Mouse (Mus musculus): Measurements from ENCODE around the gene Baz1b. TPM values are rescaled to one million over a fixed set of nuclear protein-coding genes. Genes with fewer than 3 reads are reported as not detected.

Gene Baz1b
- polyA plus RNA-seq, 1 experiment from 2014 or later: 70.9 TPM

GRCm38 (mm10) chr5:135233166-135233920 lies 46.3 kb downstream of the Baz1b start:
- no peak for TF ChIP-seq CTCF (IDR thresholded peaks at IDR 0.05; ENCODE audit: low read depth)
- 81% methylated on average over 8 of the region's 8 CpGs for WGBS
- no peaks in the 10 kb centered on the region for H3K27me3 ChIP-seq (ENCODE audit: insufficient read depth, low read length)
- H3K9me3 ChIP-seq (ENCODE audit: low read depth, low read length): no peaks in the 10 kb centered on the region
- no peak overlapping the region for H3K4me2 ChIP-seq
- peaks cover 98% of the 10 kb centered on the region for H3K36me3 ChIP-seq (ENCODE audit: insufficient read depth)
- H3K27ac ChIP-seq (ENCODE audit: low read depth): no peak overlapping the region
- H3K9ac ChIP-seq: no peak overlapping the region
- ATAC-seq (ENCODE audit: insufficient read depth) (no peak), DNase-seq (no peak)
- no peak overlapping the region for H3K4me3 ChIP-seq (ENCODE audit: low read depth, low read length)
- no peaks in the 10 kb centered on the region for H3K4me1 ChIP-seq (ENCODE audit: insufficient read depth)

GRCm38 (mm10) chr5:135236571-135236970 lies 49.5 kb downstream of the Baz1b start:
- Histone ChIP-seq H3K36me3 (ENCODE audit: insufficient read depth) (peaks cover 100% of the 10 kb centered on the region), H3K4me1 (ENCODE audit: insufficient read depth) (no peaks in the 10 kb centered on the region), H3K27ac (ENCODE audit: low read depth) (no peak overlapping the region), H3K9ac (no peak overlapping the region), H3K9me3 (ENCODE audit: low read depth, low read length) (no peaks in the 10 kb centered on the region), H3K4me3 (ENCODE audit: low read depth, low read length) (no peak overlapping the region), H3K27me3 (ENCODE audit: insufficient read depth, low read length) (no peaks in the 10 kb centered on the region), H3K4me2 (no peak overlapping the region)
- DNase-seq: peak; percentile 80
- no peak for ATAC-seq (ENCODE audit: insufficient read depth)
- 29% methylated on average over 2 of the region's 2 CpGs for WGBS
- TF ChIP-seq CTCF (IDR thresholded peaks at IDR 0.05; ENCODE audit: low read depth): peak; percentile 85

DNA sequence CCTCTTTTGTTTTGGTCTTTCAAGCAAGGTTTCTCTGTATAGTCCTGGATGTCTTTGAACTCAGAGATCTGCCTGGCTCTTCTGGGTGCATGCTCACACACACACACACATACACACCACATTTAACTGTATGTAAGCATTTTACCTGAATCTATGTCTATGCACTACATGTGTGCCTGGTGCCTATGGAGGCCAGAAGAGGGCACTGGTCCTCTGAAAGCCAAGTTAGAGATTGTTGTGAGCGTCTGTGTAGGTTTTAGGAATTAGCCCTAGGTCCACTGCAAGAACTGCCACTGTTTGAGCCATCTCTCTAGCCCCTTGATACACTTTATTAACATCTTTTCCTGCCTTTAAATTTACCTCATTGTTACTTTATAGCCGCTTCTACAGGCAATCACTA lies 51.8 kb downstream of the Baz1b start:
- no peak overlapping the region for H3K4me2 ChIP-seq
- no peaks in the 10 kb centered on the region for H3K4me1 ChIP-seq (ENCODE audit: insufficient read depth)
- H3K36me3 ChIP-seq (ENCODE audit: insufficient read depth): peaks cover 100% of the 10 kb centered on the region
- ATAC-seq (ENCODE audit: insufficient read depth): no peak
- no peak overlapping the region for H3K4me3 ChIP-seq (ENCODE audit: low read depth, low read length)
- TF ChIP-seq CTCF (IDR thresholded peaks at IDR 0.05; ENCODE audit: low read depth): peak; percentile 27
- no peaks in the 10 kb centered on the region for H3K9me3 ChIP-seq (ENCODE audit: low read depth, low read length)
- no peak for DNase-seq
- WGBS: 76% methylated on average over 2 of the region's 2 CpGs
- H3K9ac ChIP-seq: no peak overlapping the region
- H3K27me3 ChIP-seq (ENCODE audit: insufficient read depth, low read length): no peaks in the 10 kb centered on the region
- H3K27ac ChIP-seq (ENCODE audit: low read depth): no peak overlapping the region

DNA sequence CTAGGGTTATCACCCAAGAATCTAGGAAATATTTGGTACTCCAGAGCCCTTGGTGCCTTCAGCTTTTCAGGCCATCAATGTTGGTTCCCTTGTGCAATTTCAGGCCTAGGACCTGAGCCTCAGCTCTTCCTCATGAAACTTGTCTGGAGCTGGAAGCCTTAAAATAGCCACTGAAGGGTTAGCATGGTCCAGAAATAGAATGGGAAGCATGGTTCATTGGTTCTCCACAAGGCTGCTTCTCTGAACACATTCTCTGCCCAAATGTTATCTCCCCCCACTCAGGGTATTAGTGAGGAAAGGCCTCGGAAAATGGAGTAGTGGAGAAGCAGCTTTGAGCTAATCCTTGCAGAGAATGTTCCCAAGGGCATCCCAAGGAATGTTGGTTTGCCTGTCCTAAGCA lies 54.4 kb downstream of the Baz1b start:
- DNase-seq (no peak), ATAC-seq (ENCODE audit: insufficient read depth) (no peak)
- no peak for TF ChIP-seq CTCF (IDR thresholded peaks at IDR 0.05; ENCODE audit: low read depth)
- 77% methylated on average over 1 of the region's 1 CpGs for WGBS
- H3K27ac ChIP-seq (ENCODE audit: low read depth): no peak overlapping the region
- no peaks in the 10 kb centered on the region for H3K27me3 ChIP-seq (ENCODE audit: insufficient read depth, low read length)
- H3K9ac ChIP-seq: no peak overlapping the region
- no peak overlapping the region for H3K4me2 ChIP-seq
- no peaks in the 10 kb centered on the region for H3K9me3 ChIP-seq (ENCODE audit: low read depth, low read length)
- no peak overlapping the region for H3K4me3 ChIP-seq (ENCODE audit: low read depth, low read length)
- H3K36me3 ChIP-seq (ENCODE audit: insufficient read depth): peaks cover 100% of the 10 kb centered on the region
- no peaks in the 10 kb centered on the region for H3K4me1 ChIP-seq (ENCODE audit: insufficient read depth)

DNA sequence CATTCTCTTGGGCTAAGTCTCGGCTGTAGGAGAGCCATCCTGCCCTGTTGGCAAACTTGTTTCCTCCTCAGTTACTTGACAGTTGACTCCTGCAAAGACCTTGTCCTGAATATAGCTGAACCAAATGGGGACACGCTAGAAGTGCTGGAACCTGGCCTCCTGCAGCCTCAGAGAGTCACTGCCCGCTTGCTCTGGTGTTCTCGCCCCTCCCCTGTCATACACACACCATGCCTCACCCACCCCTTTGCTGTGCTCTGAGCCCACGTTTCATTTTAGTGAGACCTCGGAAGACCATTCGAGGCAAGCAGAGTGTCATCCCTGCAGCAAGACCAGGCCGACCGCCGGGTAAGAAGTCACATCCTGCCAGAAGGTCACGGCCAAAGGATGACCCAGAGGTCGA lies 55.1 kb downstream of the Baz1b start:
- no peak for TF ChIP-seq CTCF (IDR thresholded peaks at IDR 0.05; ENCODE audit: low read depth)
- 80% methylated on average over 12 of the region's 12 CpGs for WGBS
- H3K9me3 ChIP-seq (ENCODE audit: low read depth, low read length): no peaks in the 10 kb centered on the region
- H3K4me2 ChIP-seq: no peak overlapping the region
- H3K27ac ChIP-seq (ENCODE audit: low read depth): no peak overlapping the region
- peaks cover 100% of the 10 kb centered on the region for H3K36me3 ChIP-seq (ENCODE audit: insufficient read depth)
- no peak for ATAC-seq (ENCODE audit: insufficient read depth)
- no peaks in the 10 kb centered on the region for H3K4me1 ChIP-seq (ENCODE audit: insufficient read depth)
- no peak for DNase-seq
- no peaks in the 10 kb centered on the region for H3K27me3 ChIP-seq (ENCODE audit: insufficient read depth, low read length)
- no peak overlapping the region for H3K4me3 ChIP-seq (ENCODE audit: low read depth, low read length)
- no peak overlapping the region for H3K9ac ChIP-seq

- Histone ChIP-seq H3K4me3 (ENCODE audit: low read depth, low read length) (no peak overlapping the region), H3K36me3 (ENCODE audit: insufficient read depth) (peaks cover 99% of the 10 kb centered on the region), H3K27ac (ENCODE audit: low read depth) (no peak overlapping the region), H3K4me1 (ENCODE audit: insufficient read depth) (no peaks in the 10 kb centered on the region), H3K9me3 (ENCODE audit: low read depth, low read length) (no peaks in the 10 kb centered on the region), H3K27me3 (ENCODE audit: insufficient read depth, low read length) (no peaks in the 10 kb centered on the region), H3K9ac (no peak overlapping the region), H3K4me2 (no peak overlapping the region)
- TF ChIP-seq CTCF (IDR thresholded peaks at IDR 0.05; ENCODE audit: low read depth): no peak
- ATAC-seq (ENCODE audit: insufficient read depth) (no peak), DNase-seq (no peak)
- WGBS: 93% methylated on average over 3 of the region's 3 CpGs
These were observed 55.5 kb downstream of the Baz1b start for GRCm38 (mm10) chr5:135242608-135243007.

GRCm38 (mm10) chr5:135243166-135243565 lies 56.1 kb downstream of the Baz1b start:
- no peak for ATAC-seq (ENCODE audit: insufficient read depth)
- Histone ChIP-seq H3K4me3 (ENCODE audit: low read depth, low read length) (no peak overlapping the region), H3K9ac (no peak overlapping the region), H3K4me2 (no peak overlapping the region), H3K9me3 (ENCODE audit: low read depth, low read length) (no peaks in the 10 kb centered on the region), H3K27ac (ENCODE audit: low read depth) (no peak overlapping the region), H3K4me1 (ENCODE audit: insufficient read depth) (no peaks in the 10 kb centered on the region), H3K36me3 (ENCODE audit: insufficient read depth) (peaks cover 94% of the 10 kb centered on the region), H3K27me3 (ENCODE audit: insufficient read depth, low read length) (no peaks in the 10 kb centered on the region)
- DNase-seq: no peak
- no peak for TF ChIP-seq CTCF (IDR thresholded peaks at IDR 0.05; ENCODE audit: low read depth)
- 94% methylated on average over 1 of the region's 1 CpGs for WGBS
